Mouse (Mus musculus): ENCODE measurements around the gene Izumo1. TPM values are rescaled to one million over a fixed set of nuclear protein-coding genes. Genes with fewer than 3 reads are reported as not detected.
"Not testable (repeated sequence)": the region's sequence is repeated elsewhere in the genome, so short reads cannot be mapped to it uniquely, and the experiment has no call there.

Izumo1 gene
- polyA plus RNA-seq, 1 experiment from 2014 or later = 0.10 TPM

GRCm38 (mm10) chr7:45646671-45647070 is 25.1 kb downstream of the Izumo1 start:
- Histone ChIP-seq H3K36me3 (ENCODE audit: poor library complexity, severe bottlenecking) (no peaks in the 10 kb centered on the region), H3K27ac (no peak overlapping the region), H3K27me3 (0 out of 2 replicates have a peak, but pooled peaks cover 7% of the 10 kb centered on the region), H3K9me3 (replicated peaks) (no peaks in the 10 kb centered on the region), H3K4me2 (no peak overlapping the region), H3K4me3 (no peak overlapping the region), H3K4me1 (peaks cover 26% of the 10 kb centered on the region), H3K9ac (no peak overlapping the region)
- no peak for ATAC-seq
- WGBS = 82% methylated on average over 4 of the region's 4 CpGs

DNA sequence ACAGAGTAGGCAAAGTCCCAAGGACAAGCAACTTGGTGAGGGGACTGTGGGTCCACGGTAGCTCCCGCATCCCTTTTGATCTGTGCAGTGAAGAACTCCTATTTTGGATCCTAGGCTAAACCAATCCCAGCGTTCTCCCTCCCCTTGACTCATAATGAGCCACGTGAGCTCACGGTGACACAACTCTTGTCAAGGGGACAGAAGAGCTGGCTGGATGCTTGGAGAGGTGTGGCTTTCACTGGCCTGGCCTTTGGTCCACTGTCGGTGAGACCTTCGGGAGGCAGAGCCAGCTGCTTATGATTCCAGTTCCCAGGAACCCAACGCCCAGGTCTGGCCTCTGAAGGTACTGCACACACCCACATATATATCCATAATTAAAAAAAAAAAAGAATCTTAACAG is 27.7 kb downstream of the Izumo1 start:
- WGBS = 83% methylated on average over 8 of the region's 8 CpGs
- Histone ChIP-seq H3K9ac (no peak overlapping the region), H3K9me3 (replicated peaks) (no peaks in the 10 kb centered on the region), H3K27ac (no peak overlapping the region), H3K27me3 (0 out of 2 replicates have a peak, but pooled peaks cover 7% of the 10 kb centered on the region), H3K4me3 (no peak overlapping the region), H3K36me3 (ENCODE audit: poor library complexity, severe bottlenecking) (no peaks in the 10 kb centered on the region), H3K4me1 (peaks cover 8% of the 10 kb centered on the region), H3K4me2 (no peak overlapping the region)
- no peak for ATAC-seq

GRCm38 (mm10) chr7:45650484-45650883 is 28.9 kb downstream of the Izumo1 start:
- not testable (repeated sequence) for H3K27me3 ChIP-seq; H3K4me2 ChIP-seq; H3K36me3 ChIP-seq (ENCODE audit: poor library complexity, severe bottlenecking); H3K9ac ChIP-seq; H3K4me3 ChIP-seq; H3K9me3 ChIP-seq (replicated peaks); ATAC-seq; H3K27ac ChIP-seq; H3K4me1 ChIP-seq
- WGBS = 95% methylated on average over 20 of the region's 20 CpGs

DNA sequence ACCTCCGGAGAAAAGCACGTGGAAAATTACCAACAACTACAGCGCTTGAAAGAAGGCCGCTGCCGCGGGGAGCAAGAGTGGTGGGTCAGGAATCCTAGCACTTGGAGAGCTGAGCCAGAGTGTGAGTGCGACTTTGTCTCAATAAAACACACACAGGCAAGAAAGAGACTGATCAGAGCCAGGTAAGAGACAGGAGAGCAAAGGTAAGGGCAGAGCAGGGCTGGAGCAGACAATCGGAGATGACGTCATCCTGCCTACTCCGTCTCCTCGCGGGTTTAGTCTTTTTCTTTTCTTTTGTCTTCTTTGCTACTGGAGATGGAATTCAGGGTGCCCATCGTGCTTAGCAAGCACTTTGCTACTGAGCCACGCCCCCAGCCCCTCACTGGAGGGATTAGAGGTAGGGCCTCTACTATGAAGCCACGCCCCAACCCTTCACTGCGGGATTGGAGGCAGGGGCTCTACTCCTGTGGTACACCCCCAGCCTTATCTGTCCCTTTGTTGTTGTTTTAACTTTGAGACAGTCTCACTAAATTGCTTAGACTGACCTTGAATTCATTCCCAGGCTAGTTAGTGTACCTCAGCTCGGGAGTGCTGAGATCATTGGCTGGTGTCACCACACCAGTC is 32.9 kb downstream of the Izumo1 start:
- Histone ChIP-seq H3K9me3 (replicated peaks) (no peaks in the 10 kb centered on the region), H3K36me3 (ENCODE audit: poor library complexity, severe bottlenecking) (no peaks in the 10 kb centered on the region), H3K27me3 (no peaks in the 10 kb centered on the region), H3K27ac (no peak overlapping the region), H3K4me2 (peak overlapping the region; percentile 40), H3K9ac (no peak overlapping the region), H3K4me3 (no peak overlapping the region), H3K4me1 (peaks cover 5% of the 10 kb centered on the region; the same call in 1 of the 2 replicates)
- peak; percentile 43; the same call in 1 of the 2 replicates for ATAC-seq
- WGBS = 30% methylated on average over 17 of the region's 17 CpGs

DNA sequence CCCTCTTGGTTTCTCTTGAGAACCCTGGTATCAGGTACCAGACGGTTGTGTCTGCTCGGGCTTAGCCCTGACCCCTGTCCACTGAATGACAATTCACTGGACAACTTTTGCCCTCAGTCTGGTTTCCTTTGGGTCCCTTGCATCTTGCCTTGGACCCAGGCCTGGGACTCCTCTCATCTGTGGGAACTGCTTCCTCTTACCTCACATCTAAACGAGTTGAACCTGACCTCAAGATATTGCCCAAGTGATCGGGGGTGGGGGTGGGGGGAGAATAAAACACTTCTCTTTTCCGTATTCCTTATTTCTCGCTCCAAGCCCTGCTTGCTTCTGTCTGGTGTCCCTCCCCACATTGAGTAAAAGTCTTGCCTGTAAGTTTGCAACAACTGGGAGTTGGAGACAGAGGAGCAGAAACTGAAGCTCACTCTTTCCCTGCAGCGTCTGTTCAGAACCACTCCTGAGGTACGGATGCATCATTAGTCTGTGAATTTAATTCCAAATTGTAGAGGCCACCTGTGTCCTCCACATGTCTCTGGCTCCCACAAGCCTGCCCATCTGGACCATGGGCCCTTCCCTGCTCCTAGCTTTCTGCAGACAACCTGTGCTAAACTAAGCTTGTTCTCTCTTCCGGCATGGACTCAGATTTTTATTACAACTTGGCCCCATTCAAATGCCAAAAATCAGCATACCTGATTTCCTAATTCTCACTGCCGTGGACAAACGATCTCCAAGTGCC is 39.3 kb downstream of the Izumo1 start:
- WGBS = 83% methylated on average over 11 of the region's 11 CpGs
- H3K4me3 ChIP-seq = no peak overlapping the region
- H3K9ac ChIP-seq = no peak overlapping the region
- no peaks in the 10 kb centered on the region for H3K36me3 ChIP-seq (ENCODE audit: poor library complexity, severe bottlenecking)
- H3K4me2 ChIP-seq = no peak overlapping the region
- ATAC-seq = no peak
- H3K4me1 ChIP-seq = no peaks in the 10 kb centered on the region
- no peaks in the 10 kb centered on the region for H3K27me3 ChIP-seq
- H3K9me3 ChIP-seq (replicated peaks) = no peaks in the 10 kb centered on the region
- H3K27ac ChIP-seq = no peak overlapping the region

- not testable (repeated sequence) for H3K4me2 ChIP-seq; H3K36me3 ChIP-seq (ENCODE audit: poor library complexity, severe bottlenecking); H3K27ac ChIP-seq; H3K4me3 ChIP-seq; H3K4me1 ChIP-seq; ATAC-seq; H3K9ac ChIP-seq; H3K27me3 ChIP-seq; H3K9me3 ChIP-seq (replicated peaks)
- 90% methylated on average over 6 of the region's 6 CpGs for WGBS
Observed at GRCm38 (mm10) chr7:45661702-45662101, 40.1 kb downstream of the Izumo1 start.

- H3K9ac ChIP-seq = no peak overlapping the region
- H3K9me3 ChIP-seq (replicated peaks) = no peaks in the 10 kb centered on the region; the same call in 1 of the 2 replicates
- H3K4me2 ChIP-seq = no peak overlapping the region
- H3K36me3 ChIP-seq (ENCODE audit: poor library complexity, severe bottlenecking) = no peaks in the 10 kb centered on the region
- H3K27ac ChIP-seq = no peak overlapping the region
- no peak overlapping the region for H3K4me3 ChIP-seq
- no peaks in the 10 kb centered on the region; the same call in 1 of the 2 replicates for H3K27me3 ChIP-seq
- 67% methylated on average over 13 of the region's 13 CpGs for WGBS
- ATAC-seq = no peak
- H3K4me1 ChIP-seq = no peaks in the 10 kb centered on the region
Observed at GRCm38 (mm10) chr7:45665303-45666138, 43.9 kb downstream of the Izumo1 start.

DNA sequence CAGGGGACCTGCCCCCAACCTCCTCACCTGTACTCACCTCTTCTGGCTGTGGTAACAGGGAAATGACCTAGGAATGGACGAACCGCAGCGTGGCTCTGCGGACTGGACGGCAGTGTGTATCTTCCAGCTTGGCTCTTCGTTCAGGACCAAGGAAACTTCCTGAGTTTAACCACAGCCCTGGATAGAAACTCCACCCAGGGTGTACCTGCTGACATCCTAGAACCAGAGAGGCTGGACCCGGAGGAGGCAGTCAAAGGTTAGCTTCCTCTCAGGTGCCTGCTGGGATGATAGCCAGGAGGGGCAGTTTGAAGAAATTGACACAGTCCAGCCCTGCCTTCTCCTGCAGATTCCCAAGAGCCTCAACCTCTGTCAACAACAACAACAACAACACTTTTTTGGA is 44.5 kb downstream of the Izumo1 start, which contains the start of gene Fut2:
TSS of gene Fut2 (minus strand) at position 234 of the 400 bp plus-strand sequence.
- no peak for ATAC-seq
- Histone ChIP-seq H3K9ac (no peak within 1 kb of the TSS), H3K27me3 (no peaks in the 10 kb centered on the region; the same call in 1 of the 2 replicates), H3K27ac (no peak within 1 kb of the TSS), H3K9me3 (replicated peaks) (no peaks in the 10 kb centered on the region; the same call in 1 of the 2 replicates), H3K4me1 (no peaks in the 10 kb centered on the region), H3K4me2 (no peak within 1 kb of the TSS), H3K36me3 (ENCODE audit: poor library complexity, severe bottlenecking) (no peaks in the 10 kb centered on the region), H3K4me3 (no peak within 1 kb of the TSS)
- 85% methylated on average over 7 of the region's 7 CpGs for WGBS

GRCm38 (mm10) chr7:45667761-45668160 is 46.1 kb downstream of the Izumo1 start:
- no peak overlapping the region for H3K9ac ChIP-seq
- H3K9me3 ChIP-seq (replicated peaks) = no peaks in the 10 kb centered on the region; the same call in 1 of the 2 replicates
- H3K27me3 ChIP-seq = no peaks in the 10 kb centered on the region; the same call in 1 of the 2 replicates
- H3K4me1 ChIP-seq = no peaks in the 10 kb centered on the region
- WGBS = 79% methylated on average over 14 of the region's 14 CpGs
- H3K4me2 ChIP-seq = no peak overlapping the region
- no peak overlapping the region for H3K27ac ChIP-seq
- no peaks in the 10 kb centered on the region for H3K36me3 ChIP-seq (ENCODE audit: poor library complexity, severe bottlenecking)
- ATAC-seq = no peak
- H3K4me3 ChIP-seq = no peak overlapping the region

GRCm38 (mm10) chr7:45668921-45669320 is 47.3 kb downstream of the Izumo1 start:
- WGBS = 95% methylated on average over 9 of the region's 9 CpGs
- Histone ChIP-seq H3K9ac (no peak overlapping the region), H3K27ac (no peak overlapping the region), H3K27me3 (no peaks in the 10 kb centered on the region; the same call in 1 of the 2 replicates), H3K9me3 (replicated peaks) (no peaks in the 10 kb centered on the region; the same call in 1 of the 2 replicates), H3K4me3 (no peak overlapping the region), H3K4me2 (no peak overlapping the region), H3K4me1 (no peaks in the 10 kb centered on the region), H3K36me3 (ENCODE audit: poor library complexity, severe bottlenecking) (no peaks in the 10 kb centered on the region)
- no peak for ATAC-seq

DNA sequence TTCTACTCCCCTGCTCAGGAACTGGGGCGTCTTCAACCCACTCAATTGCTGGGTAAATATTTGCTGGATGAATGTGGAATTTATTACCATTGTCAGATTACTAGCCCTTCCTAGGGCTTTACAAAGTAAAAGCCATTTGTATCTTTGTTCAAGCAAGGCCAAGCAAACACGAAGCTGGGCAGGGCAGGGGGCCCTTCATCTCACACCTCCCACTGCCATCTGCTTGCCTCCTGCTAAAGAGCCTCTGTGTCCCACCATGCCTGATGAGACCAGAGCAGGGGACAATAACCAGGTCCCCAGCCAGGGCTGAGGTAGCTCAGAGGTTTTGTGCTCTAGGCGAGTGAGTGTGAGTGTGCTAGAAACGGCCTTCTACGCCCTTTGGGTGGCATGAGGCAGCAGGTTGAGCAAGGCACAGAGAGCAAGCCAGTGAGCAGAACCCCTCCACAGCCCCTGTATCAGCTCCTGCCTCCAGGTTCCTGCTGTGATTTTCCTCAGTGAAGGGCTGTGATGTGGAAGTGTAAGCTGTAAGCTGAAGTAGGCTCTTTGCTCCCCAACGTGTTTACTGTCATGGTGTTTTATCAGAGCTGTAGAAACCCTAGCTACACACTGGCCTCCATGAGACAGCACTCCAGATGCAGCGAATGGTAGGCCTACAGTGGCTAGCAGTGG is 56.1 kb downstream of the Izumo1 start:
- Histone ChIP-seq H3K27ac (no peak overlapping the region), H3K36me3 (ENCODE audit: poor library complexity, severe bottlenecking) (no peaks in the 10 kb centered on the region), H3K9me3 (replicated peaks) (no peaks in the 10 kb centered on the region), H3K9ac (no peak overlapping the region), H3K27me3 (no peaks in the 10 kb centered on the region), H3K4me3 (no peak overlapping the region), H3K4me2 (no peak overlapping the region), H3K4me1 (0 out of 2 replicates have a peak, but pooled peaks cover 5% of the 10 kb centered on the region)
- ATAC-seq = no peak
- 82% methylated on average over 7 of the region's 7 CpGs for WGBS

Data from forebrain, embryonic 13.5 days (tissue).